Mouse (Mus musculus) intestine, embryonic 15.5 days (tissue): Measurements from ENCODE around the gene Unc93b1. TPM values are rescaled to one million over a fixed set of nuclear protein-coding genes. Genes with fewer than 3 reads are reported as not detected.

Experiments used
- ATAC-seq: fragments of 200-750 bp; cut with Nextera tagmentation; 2 replicates; pipeline ENCODE4 v1.8.0; 2017; ENCODE audit warnings: moderate TSS enrichment, moderate library complexity
- H3K27ac ChIP-seq: fragments of 300-500 bp; sonication (generic); 2 replicates; pipeline ENCODE4 v1.5.1; 2015; ENCODE audit warnings: mild to moderate bottlenecking, inconsistent platforms
- H3K27me3 ChIP-seq: fragments of 300-500 bp; sonication (generic); replicated peaks from 2 replicates; pipeline ENCODE4 v1.6.1; 2015; ENCODE audit warnings: inconsistent platforms
- H3K36me3 ChIP-seq: fragments of 300-500 bp; sonication (generic); 2 replicates; pipeline ENCODE4 v1.6.1; 2015; ENCODE audit warnings: inconsistent platforms
- H3K4me1 ChIP-seq: fragments of 300-500 bp; sonication (generic); replicated peaks from 2 replicates; pipeline ENCODE4 v1.6.1; 2015; ENCODE audit warnings: inconsistent platforms
- H3K4me2 ChIP-seq: fragments of 300-500 bp; sonication (generic); replicated peaks from 2 replicates; pipeline ENCODE4 v1.6.1; 2015; ENCODE audit warnings: mild to moderate bottlenecking, inconsistent platforms
- H3K4me3 ChIP-seq: fragments of 300-500 bp; sonication (generic); replicated peaks from 2 replicates; pipeline ENCODE4 v1.5.1; 2015; ENCODE audit warnings: inconsistent platforms
- H3K9ac ChIP-seq: fragments of 300-500 bp; sonication (generic); 2 replicates; pipeline ENCODE4 v1.6.1; 2015; ENCODE audit warnings: inconsistent platforms
- H3K9me3 ChIP-seq: fragments of 300-500 bp; sonication (generic); 2 replicates; pipeline ENCODE4 v1.6.1; 2016; ENCODE audit warnings: inconsistent platforms
- WGBS: fragments of 180-500 bp; shearing (Covaris S2); methylation state at CpG from one replicate; pipeline ENCODE4 v1.1.7; 2015; 5-methylcytosine and 5-hydroxymethylcytosine counted together
- polyA plus RNA-seq: library from polyadenylated mRNA; unstranded; fragments of >200 nt; fragmentation: Nextera tagmentation; extraction: Ambion mirVana; gene quantifications from 2 replicates; pipeline ENCODE4 v1.2.1, GENCODE M21; 2015

Gene Unc93b1
- polyA plus RNA-seq, 1 experiment from 2014 or later, result 20.2 TPM

GRCm38 (mm10) chr19:3975866-3976265, 40.9 kb downstream of the Unc93b1 start:
- H3K9me3 ChIP-seq, result no peaks in the 10 kb centered on the region
- WGBS, result 65% methylated on average over 2 of the region's 2 CpGs
- ATAC-seq, result no peak
- H3K9ac ChIP-seq, result no peak overlapping the region
- H3K4me2 ChIP-seq, result no peak overlapping the region
- peaks cover 5% of the 10 kb centered on the region; the same call in 1 of the 2 replicates for H3K4me1 ChIP-seq
- no peak overlapping the region for H3K4me3 ChIP-seq
- H3K36me3 ChIP-seq, result no peaks in the 10 kb centered on the region
- H3K27me3 ChIP-seq, result no peaks in the 10 kb centered on the region
- H3K27ac ChIP-seq, result no peak overlapping the region

GRCm38 (mm10) chr19:3980309-3980708, 45.3 kb downstream of the Unc93b1 start:
- H3K27ac ChIP-seq, result no peak overlapping the region
- no peak overlapping the region for H3K9ac ChIP-seq
- H3K4me1 ChIP-seq, result peaks cover 7% of the 10 kb centered on the region
- ATAC-seq, result peak; percentile 81
- WGBS, result 7% methylated on average over 4 of the region's 4 CpGs
- no peak overlapping the region for H3K4me3 ChIP-seq
- no peak overlapping the region for H3K4me2 ChIP-seq
- no peaks in the 10 kb centered on the region for H3K36me3 ChIP-seq
- no peaks in the 10 kb centered on the region for H3K9me3 ChIP-seq
- H3K27me3 ChIP-seq, result no peaks in the 10 kb centered on the region

- Histone ChIP-seq H3K27me3 (no peaks in the 10 kb centered on the region), H3K27ac (no peak overlapping the region), H3K4me3 (no peak overlapping the region), H3K4me1 (peaks cover 11% of the 10 kb centered on the region), H3K9me3 (no peaks in the 10 kb centered on the region), H3K4me2 (no peak overlapping the region), H3K36me3 (no peaks in the 10 kb centered on the region), H3K9ac (no peak overlapping the region)
- no peak for ATAC-seq
- WGBS, result 70% methylated on average over 9 of the region's 9 CpGs
Measured at GRCm38 (mm10) chr19:3980917-3981316, 45.9 kb downstream of the Unc93b1 start.

- H3K4me3 ChIP-seq, result no peak overlapping the region
- H3K27me3 ChIP-seq, result no peaks in the 10 kb centered on the region
- ATAC-seq, result no peak
- H3K4me2 ChIP-seq, result no peak overlapping the region
- WGBS, result 58% methylated on average over 9 of the region's 9 CpGs
- H3K9me3 ChIP-seq, result no peaks in the 10 kb centered on the region
- H3K36me3 ChIP-seq, result no peaks in the 10 kb centered on the region
- H3K27ac ChIP-seq, result no peak overlapping the region
- H3K9ac ChIP-seq, result no peak overlapping the region
- peaks cover 22% of the 10 kb centered on the region for H3K4me1 ChIP-seq
Measured at GRCm38 (mm10) chr19:3983527-3984200, 48.7 kb downstream of the Unc93b1 start.

- no peaks in the 10 kb centered on the region for H3K36me3 ChIP-seq
- no peaks in the 10 kb centered on the region for H3K27me3 ChIP-seq
- H3K9me3 ChIP-seq, result no peaks in the 10 kb centered on the region
- H3K4me3 ChIP-seq, result no peak overlapping the region
- WGBS, result 31% methylated on average over 8 of the region's 8 CpGs
- H3K4me1 ChIP-seq, result peaks cover 22% of the 10 kb centered on the region
- H3K9ac ChIP-seq, result no peak overlapping the region
- H3K4me2 ChIP-seq, result 0 out of 2 replicates have a peak overlapping the region, but pooled peaks have one; percentile 6
- H3K27ac ChIP-seq, result peak overlapping the region; percentile 39
- no peak for ATAC-seq
Measured at GRCm38 (mm10) chr19:3985261-3985681, 50.3 kb downstream of the Unc93b1 start.

GRCm38 (mm10) chr19:3986334-3986733, 51.3 kb downstream of the Unc93b1 start, which contains the start of gene Acy3:
TSS of gene Acy3 (plus strand) at chr19:3986570.
- peak within 1 kb of the TSS; percentile 14; the same call in 1 of the 2 replicates for H3K4me3 ChIP-seq
- H3K4me2 ChIP-seq, result peak within 1 kb of the TSS; percentile 50
- no peaks in the 10 kb centered on the region for H3K27me3 ChIP-seq
- H3K36me3 ChIP-seq, result no peaks in the 10 kb centered on the region
- peak within 1 kb of the TSS; percentile 48 for H3K27ac ChIP-seq
- ATAC-seq, result peak; percentile 89
- H3K4me1 ChIP-seq, result peaks cover 22% of the 10 kb centered on the region
- no peak within 1 kb of the TSS for H3K9ac ChIP-seq
- no peaks in the 10 kb centered on the region for H3K9me3 ChIP-seq
- 7% methylated on average over 8 of the region's 8 CpGs for WGBS

GRCm38 (mm10) chr19:3988066-3988465, 53.1 kb downstream of the Unc93b1 start:
- no peaks in the 10 kb centered on the region for H3K27me3 ChIP-seq
- H3K27ac ChIP-seq, result no peak overlapping the region
- no peak overlapping the region for H3K9ac ChIP-seq
- no peaks in the 10 kb centered on the region for H3K36me3 ChIP-seq
- H3K4me1 ChIP-seq, result peaks cover 26% of the 10 kb centered on the region
- no peak overlapping the region for H3K4me3 ChIP-seq
- 83% methylated on average over 14 of the region's 14 CpGs for WGBS
- no peak overlapping the region for H3K4me2 ChIP-seq
- ATAC-seq, result no peak
- no peaks in the 10 kb centered on the region for H3K9me3 ChIP-seq

- H3K36me3 ChIP-seq, result no peaks in the 10 kb centered on the region
- peaks cover 27% of the 10 kb centered on the region for H3K4me1 ChIP-seq
- no peak overlapping the region for H3K4me3 ChIP-seq
- no peak overlapping the region for H3K9ac ChIP-seq
- WGBS, result 84% methylated on average over 4 of the region's 4 CpGs
- no peak for ATAC-seq
- H3K27me3 ChIP-seq, result no peaks in the 10 kb centered on the region
- H3K27ac ChIP-seq, result no peak overlapping the region
- H3K4me2 ChIP-seq, result no peak overlapping the region
- no peaks in the 10 kb centered on the region for H3K9me3 ChIP-seq
Measured at GRCm38 (mm10) chr19:3988750-3989149, 53.8 kb downstream of the Unc93b1 start.

GRCm38 (mm10) chr19:3990804-3991203, 55.8 kb downstream of the Unc93b1 start:
- no peak overlapping the region for H3K9ac ChIP-seq
- H3K27me3 ChIP-seq, result no peaks in the 10 kb centered on the region
- H3K4me2 ChIP-seq, result no peak overlapping the region
- ATAC-seq, result no peak
- WGBS, result 34% methylated on average over 6 of the region's 6 CpGs
- H3K4me3 ChIP-seq, result no peak overlapping the region
- H3K27ac ChIP-seq, result no peak overlapping the region
- H3K4me1 ChIP-seq, result peaks cover 19% of the 10 kb centered on the region
- no peaks in the 10 kb centered on the region for H3K36me3 ChIP-seq
- H3K9me3 ChIP-seq, result no peaks in the 10 kb centered on the region

- peaks cover 13% of the 10 kb centered on the region for H3K4me1 ChIP-seq
- no peak overlapping the region for H3K9ac ChIP-seq
- no peak for ATAC-seq
- no peak overlapping the region for H3K4me2 ChIP-seq
- no peak overlapping the region for H3K4me3 ChIP-seq
- no peaks in the 10 kb centered on the region for H3K9me3 ChIP-seq
- 92% methylated on average over 3 of the region's 3 CpGs for WGBS
- H3K27ac ChIP-seq, result no peak overlapping the region
- H3K36me3 ChIP-seq, result no peaks in the 10 kb centered on the region
- H3K27me3 ChIP-seq, result no peaks in the 10 kb centered on the region
Measured at GRCm38 (mm10) chr19:3991562-3991961, 56.6 kb downstream of the Unc93b1 start.

GRCm38 (mm10) chr19:3991966-3992365, 57.0 kb downstream of the Unc93b1 start:
- Histone ChIP-seq H3K9me3 (no peaks in the 10 kb centered on the region), H3K27me3 (no peaks in the 10 kb centered on the region), H3K36me3 (no peaks in the 10 kb centered on the region), H3K4me3 (no peak overlapping the region), H3K9ac (no peak overlapping the region), H3K27ac (no peak overlapping the region), H3K4me1 (peaks cover 9% of the 10 kb centered on the region), H3K4me2 (no peak overlapping the region)
- no peak for ATAC-seq
- WGBS, result 92% methylated on average over 3 of the region's 3 CpGs

GRCm38 (mm10) chr19:3992416-3992815, 57.4 kb downstream of the Unc93b1 start, which contains the start of gene Tbx10:
TSS of gene Tbx10 (plus strand) at chr19:3992752.
- Histone ChIP-seq H3K9me3 (no peaks in the 10 kb centered on the region), H3K4me3 (no peak within 1 kb of the TSS), H3K4me1 (peaks cover 6% of the 10 kb centered on the region; the same call in 1 of the 2 replicates), H3K4me2 (0 out of 2 replicates have a peak within 1 kb of the TSS, but pooled peaks have one; percentile 6), H3K27me3 (no peaks in the 10 kb centered on the region), H3K27ac (no peak within 1 kb of the TSS), H3K36me3 (no peaks in the 10 kb centered on the region), H3K9ac (no peak within 1 kb of the TSS)
- WGBS, result 67% methylated on average over 5 of the region's 5 CpGs
- ATAC-seq, result no peak

- Histone ChIP-seq H3K4me1 (peaks cover 12% of the 10 kb centered on the region), H3K9me3 (no peaks in the 10 kb centered on the region), H3K4me3 (no peak overlapping the region), H3K9ac (no peak overlapping the region), H3K27me3 (no peaks in the 10 kb centered on the region), H3K36me3 (no peaks in the 10 kb centered on the region), H3K4me2 (no peak overlapping the region), H3K27ac (no peak overlapping the region)
- ATAC-seq, result no peak
- 60% methylated on average over 6 of the region's 6 CpGs for WGBS
Measured at GRCm38 (mm10) chr19:3994932-3995331, 59.9 kb downstream of the Unc93b1 start.
